Mouse (Mus musculus) heart, adult 2 months (tissue): ENCODE measurements at regions not wholly inside any gene's neighbourhood (a gene's known extent, or its start where the extent isn't known, plus 50 kb on each side); places are given as distances from the start of the nearest gene placed in this dataset.

Source experiments
- CTCF ChIP-seq: fragments of 200-600 bp; IDR thresholded peaks from 2 replicates; pipeline ENCODE4 v1.8.1; 2022; ENCODE audit warnings: antibody characterized with exemption, mild to moderate bottlenecking, moderate library complexity
- EP300 ChIP-seq: fragments of 200-500 bp; IDR thresholded peaks from 2 replicates; pipeline ENCODE4 v1.6.1; 2011; ENCODE audit warnings: low read depth, low read length, control low read depth; ENCODE audit not compliant: insufficient read depth
- POLR2A ChIP-seq: fragments of 200-500 bp; IDR thresholded peaks from 2 replicates; pipeline ENCODE4 v1.6.1; 2011; ENCODE audit warnings: mild to moderate bottlenecking, low read depth, low read length, control low read depth; ENCODE audit not compliant: insufficient read depth

GRCm38 (mm10) chr16:25615646-25616045, 67.9 kb upstream of the Trp63 start:
- no peak for TF ChIP-seq CTCF
- no peak for TF ChIP-seq EP300
- no peak for TF ChIP-seq POLR2A
